Mouse (Mus musculus) midbrain, embryonic 15.5 days (tissue): ENCODE results near the gene Gsto1. TPM values are rescaled to one million over a fixed set of nuclear protein-coding genes. Genes with fewer than 3 reads are reported as not detected.
"Not testable (repeated sequence)": the region's sequence is repeated elsewhere in the genome, so short reads cannot be mapped to it uniquely, and the experiment has no call there.

Experiments
- ATAC-seq: fragments of 200-750 bp; cut with Nextera tagmentation; replicated peaks from 2 replicates; pipeline ENCODE4 v1.8.0; 2017; ENCODE audit warnings: moderate TSS enrichment
- H3K27ac ChIP-seq: fragments of 300-500 bp; sonication (generic); 2 replicates; pipeline ENCODE4 v1.5.1; 2015; ENCODE audit warnings: mild to moderate bottlenecking, inconsistent platforms
- H3K27me3 ChIP-seq: fragments of 300-500 bp; sonication (generic); replicated peaks from 2 replicates; pipeline ENCODE4 v1.6.1; 2015; ENCODE audit warnings: inconsistent platforms
- H3K36me3 ChIP-seq: fragments of 300-500 bp; sonication (generic); replicated peaks from 2 replicates; pipeline ENCODE4 v1.6.1; 2015; ENCODE audit warnings: inconsistent platforms
- H3K4me1 ChIP-seq: fragments of 300-500 bp; sonication (generic); 2 replicates; pipeline ENCODE4 v1.6.1; 2015; ENCODE audit warnings: inconsistent platforms
- H3K4me2 ChIP-seq: fragments of 300-500 bp; sonication (generic); 2 replicates; pipeline ENCODE4 v1.6.1; 2015; ENCODE audit warnings: inconsistent platforms, mild to moderate bottlenecking, moderate library complexity
- H3K4me3 ChIP-seq: fragments of 300-500 bp; sonication (generic); 2 replicates; pipeline ENCODE4 v1.5.1; 2015; ENCODE audit warnings: mild to moderate bottlenecking, inconsistent platforms
- H3K9ac ChIP-seq: fragments of 300-500 bp; sonication (generic); 2 replicates; pipeline ENCODE4 v1.6.1; 2015; ENCODE audit warnings: mild to moderate bottlenecking, inconsistent platforms
- H3K9me3 ChIP-seq: fragments of 300-500 bp; sonication (generic); 2 replicates; pipeline ENCODE4 v1.6.1; 2016; ENCODE audit warnings: inconsistent platforms
- WGBS: fragments of 180-500 bp; shearing (Covaris S2); methylation state at CpG from one replicate; pipeline ENCODE4 v1.1.7; 2015; ENCODE audit warnings: mixed read lengths; 5-methylcytosine and 5-hydroxymethylcytosine counted together
- polyA plus RNA-seq: library from polyadenylated mRNA; unstranded; fragments of >200 nt; fragmentation: Nextera tagmentation; extraction: Ambion mirVana; gene quantifications from 2 replicates; pipeline ENCODE4 v1.2.1, GENCODE M21; 2015

The Gsto1 gene
- polyA plus RNA-seq, 1 experiment from 2014 or later = 136 TPM

DNA sequence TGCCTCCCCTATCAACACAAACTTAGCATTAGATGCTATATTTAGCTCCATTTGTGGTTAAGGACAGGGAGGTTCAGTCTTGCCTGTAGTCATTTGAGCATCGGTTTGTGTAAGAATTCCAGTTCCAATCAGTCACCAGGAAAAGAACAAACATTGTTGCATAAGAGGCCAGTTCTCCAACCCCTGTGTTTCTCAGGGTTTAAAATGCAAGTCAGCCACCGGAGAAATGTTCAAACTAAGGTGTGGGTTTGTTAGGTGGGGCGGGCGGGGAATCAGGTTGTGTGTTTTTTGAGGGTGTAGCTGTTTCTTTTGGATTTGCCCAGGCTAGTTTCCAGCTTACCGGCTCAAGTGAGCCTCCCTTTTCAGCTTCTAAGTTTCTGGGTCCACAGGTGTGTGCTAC lies 20.2 kb upstream of the Gsto1 start:
- Histone ChIP-seq H3K9me3 (no peaks in the 10 kb centered on the region), H3K4me3 (no peak overlapping the region), H3K9ac (no peak overlapping the region), H3K27me3 (0 out of 2 replicates have a peak, but pooled peaks cover 4% of the 10 kb centered on the region), H3K36me3 (no peaks in the 10 kb centered on the region), H3K27ac (no peak overlapping the region), H3K4me2 (no peak overlapping the region), H3K4me1 (0 out of 2 replicates have a peak, but pooled peaks cover 2% of the 10 kb centered on the region)
- WGBS = 91% methylated on average over 5 of the region's 5 CpGs
- no peak for ATAC-seq

GRCm38 (mm10) chr19:47835776-47836175 lies 19.0 kb upstream of the Gsto1 start:
- 82% methylated on average over 7 of the region's 7 CpGs for WGBS
- H3K27ac ChIP-seq = no peak overlapping the region
- 0 out of 2 replicates have a peak, but pooled peaks cover 4% of the 10 kb centered on the region for H3K27me3 ChIP-seq
- H3K9me3 ChIP-seq = no peaks in the 10 kb centered on the region
- no peak overlapping the region for H3K9ac ChIP-seq
- no peak for ATAC-seq
- no peak overlapping the region for H3K4me2 ChIP-seq
- H3K4me1 ChIP-seq = 0 out of 2 replicates have a peak, but pooled peaks cover 2% of the 10 kb centered on the region
- H3K4me3 ChIP-seq = no peak overlapping the region
- no peaks in the 10 kb centered on the region for H3K36me3 ChIP-seq

GRCm38 (mm10) chr19:47836701-47837526 lies 17.9 kb upstream of the Gsto1 start:
- no peaks in the 10 kb centered on the region for H3K9me3 ChIP-seq
- WGBS = 2% methylated on average over 49 of the region's 49 CpGs
- H3K4me3 ChIP-seq = peak overlapping the region; percentile 58
- H3K27me3 ChIP-seq = 0 out of 2 replicates have a peak, but pooled peaks cover 4% of the 10 kb centered on the region
- H3K9ac ChIP-seq = peak overlapping the region; percentile 38
- peak; percentile 95 for ATAC-seq
- H3K36me3 ChIP-seq = no peaks in the 10 kb centered on the region
- no peak overlapping the region for H3K27ac ChIP-seq
- H3K4me2 ChIP-seq = peak overlapping the region; percentile 84
- H3K4me1 ChIP-seq = 0 out of 2 replicates have a peak, but pooled peaks cover 2% of the 10 kb centered on the region

DNA sequence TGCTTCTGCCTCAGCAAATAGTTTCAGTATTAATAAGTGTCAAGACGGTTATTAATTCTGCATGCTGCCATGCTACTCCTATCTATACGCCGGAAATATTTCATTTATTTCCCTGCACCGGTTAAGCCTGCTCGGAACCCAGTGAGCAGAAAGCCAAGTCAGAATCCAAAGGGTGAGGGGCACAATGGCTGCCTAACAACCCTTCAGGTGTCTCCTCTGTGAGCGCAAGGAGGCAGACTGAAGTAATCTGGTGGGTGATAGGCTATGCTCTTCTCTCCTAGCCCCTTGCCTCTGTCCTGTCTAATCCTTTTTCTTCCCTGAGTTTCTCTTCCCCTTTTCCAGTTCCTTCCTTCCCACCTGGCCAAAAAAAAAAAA lies 17.3 kb upstream of the Gsto1 start:
- no peaks in the 10 kb centered on the region for H3K36me3 ChIP-seq
- H3K4me3 ChIP-seq = peak overlapping the region; percentile 58
- ATAC-seq = peak; percentile 71
- H3K27me3 ChIP-seq = 0 out of 2 replicates have a peak, but pooled peaks cover 4% of the 10 kb centered on the region
- no peaks in the 10 kb centered on the region for H3K9me3 ChIP-seq
- H3K4me1 ChIP-seq = 0 out of 2 replicates have a peak, but pooled peaks cover 2% of the 10 kb centered on the region
- under 1% methylated on average over 6 of the region's 6 CpGs for WGBS
- peak overlapping the region; percentile 38 for H3K9ac ChIP-seq
- H3K27ac ChIP-seq = no peak overlapping the region
- peak overlapping the region; percentile 84 for H3K4me2 ChIP-seq

DNA sequence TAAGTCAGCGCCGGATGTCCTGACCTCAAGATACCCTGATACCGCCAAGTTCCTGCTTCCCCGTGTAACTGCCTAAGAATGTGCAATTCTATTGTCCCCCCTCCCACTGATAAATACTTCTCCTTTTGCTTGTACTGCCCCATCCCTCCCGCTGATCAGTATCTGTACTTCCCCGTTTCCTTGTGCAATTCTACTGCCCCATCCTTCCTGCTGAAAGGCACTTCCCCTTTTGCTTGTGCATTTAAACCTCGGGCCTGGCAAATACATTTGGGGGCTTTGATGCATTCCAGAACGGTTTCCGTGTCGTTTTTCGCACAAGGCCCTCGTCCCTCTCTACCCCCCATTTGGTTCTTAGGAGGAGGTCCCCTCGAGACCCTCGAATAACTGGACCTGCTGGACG lies 13.5 kb upstream of the Gsto1 start:
- not testable (repeated sequence) for H3K36me3 ChIP-seq, H3K4me2 ChIP-seq, H3K9ac ChIP-seq, H3K4me1 ChIP-seq, H3K27ac ChIP-seq, H3K4me3 ChIP-seq, H3K27me3 ChIP-seq, ATAC-seq, H3K9me3 ChIP-seq
- WGBS = 86% methylated on average over 15 of the region's 15 CpGs

DNA sequence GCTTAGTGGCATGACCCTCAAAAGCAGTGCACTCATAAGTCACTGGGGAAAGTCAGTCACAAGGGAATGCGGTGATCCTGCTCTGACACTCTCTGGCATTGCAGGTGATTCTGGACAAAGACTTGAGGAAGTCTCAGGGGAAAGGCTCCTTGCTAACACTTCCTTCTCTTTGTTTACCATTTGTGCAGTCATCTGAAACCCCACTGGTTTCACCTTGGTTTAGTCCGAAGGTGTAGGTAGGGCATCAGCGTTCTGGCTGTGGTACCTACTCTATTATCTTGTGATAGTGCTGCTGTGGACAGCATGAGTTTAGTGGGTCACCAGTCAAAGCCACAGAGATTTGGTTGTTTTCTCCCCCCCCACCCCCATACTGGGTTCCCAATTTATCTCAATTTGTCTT lies 5.0 kb upstream of the Gsto1 start:
- Histone ChIP-seq H3K27ac (no peak overlapping the region), H3K27me3 (no peaks in the 10 kb centered on the region), H3K4me3 (no peak overlapping the region), H3K9ac (no peak overlapping the region), H3K36me3 (no peaks in the 10 kb centered on the region), H3K4me1 (peaks cover 10% of the 10 kb centered on the region; the same call in 1 of the 2 replicates), H3K9me3 (no peaks in the 10 kb centered on the region), H3K4me2 (no peak overlapping the region)
- 81% methylated on average over 3 of the region's 3 CpGs for WGBS
- ATAC-seq = no peak

- not testable (repeated sequence) for H3K27me3 ChIP-seq, H3K4me2 ChIP-seq, H3K9ac ChIP-seq, H3K9me3 ChIP-seq, H3K4me3 ChIP-seq, H3K27ac ChIP-seq, H3K36me3 ChIP-seq, ATAC-seq
- 87% methylated on average over 3 of the region's 3 CpGs for WGBS
- peaks cover 22% of the 10 kb centered on the region for H3K4me1 ChIP-seq
Observed at GRCm38 (mm10) chr19:47852131-47852530, 2.6 kb upstream of the Gsto1 start.

GRCm38 (mm10) chr19:47853053-47853452 lies 1.7 kb upstream of the Gsto1 start:
- H3K36me3 ChIP-seq = no peaks in the 10 kb centered on the region
- WGBS = 90% methylated on average over 3 of the region's 3 CpGs
- ATAC-seq = no peak

DNA sequence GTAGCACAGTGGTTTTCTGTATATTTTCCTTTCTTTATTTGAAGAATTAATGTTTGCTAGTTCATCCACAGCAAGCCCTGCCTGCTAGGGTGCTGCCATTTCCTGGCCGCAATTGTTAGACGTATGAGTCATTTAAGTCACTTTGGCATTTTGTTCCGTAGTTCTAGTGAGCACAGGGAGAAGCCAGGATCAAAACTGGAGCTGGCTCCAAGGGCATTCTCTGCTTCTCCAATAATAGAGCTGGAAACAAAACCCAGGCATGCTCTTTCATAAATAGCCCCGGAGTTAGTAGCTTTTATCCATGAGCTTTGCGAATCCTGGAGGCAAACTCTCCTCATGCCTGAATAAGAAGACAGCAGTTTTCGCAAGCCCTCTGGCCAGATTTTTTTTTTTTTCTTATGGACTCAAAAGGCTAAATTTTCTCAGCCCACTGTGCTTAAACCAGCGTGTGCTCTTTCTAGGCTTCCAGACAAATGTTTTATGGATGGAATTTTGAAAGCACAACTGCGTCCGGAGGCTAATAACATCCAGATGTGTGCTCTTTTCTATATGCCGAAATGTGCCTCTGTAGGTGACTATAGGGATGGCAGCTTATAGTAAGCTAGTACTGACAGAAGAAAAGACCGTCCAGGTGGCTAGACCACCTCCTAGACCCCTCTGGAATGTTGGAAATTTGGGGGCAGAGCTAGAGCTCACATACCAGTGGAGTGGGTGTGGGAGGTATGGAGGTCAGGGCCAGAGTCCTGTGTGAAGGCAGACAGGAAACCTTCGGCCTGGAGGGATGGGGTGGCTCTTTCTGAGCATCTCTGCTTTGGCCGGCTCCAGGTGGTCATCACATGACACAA lies 597 bp upstream of the Gsto1 start:
- Histone ChIP-seq H3K4me2 (peak overlapping the region; percentile 87), H3K9me3 (no peaks in the 10 kb centered on the region), H3K9ac (peak overlapping the region; percentile 64), H3K36me3 (no peaks in the 10 kb centered on the region), H3K27me3 (no peaks in the 10 kb centered on the region), H3K4me1 (peaks cover 22% of the 10 kb centered on the region), H3K27ac (peak overlapping the region; percentile 70), H3K4me3 (peak overlapping the region; percentile 61)
- ATAC-seq = peak; percentile 84
- WGBS = 17% methylated on average over 13 of the region's 13 CpGs

More at GRCm38 (mm10) chr19:47853053-47853452, 1.7 kb upstream of the Gsto1 start:
- Histone ChIP-seq H3K4me1 (peaks cover 22% of the 10 kb centered on the region), H3K4me3 (no peak overlapping the region), H3K4me2 (no peak overlapping the region), H3K27me3 (no peaks in the 10 kb centered on the region), H3K9me3 (no peaks in the 10 kb centered on the region), H3K27ac (no peak overlapping the region), H3K9ac (no peak overlapping the region)

- ATAC-seq = no peak
- no peak overlapping the region for H3K27ac ChIP-seq
Observed at GRCm38 (mm10) chr19:47857957-47858942, 3.5 kb downstream of the Gsto1 start.

GRCm38 (mm10) chr19:47859180-47859579 lies 4.4 kb downstream of the Gsto1 start:
- H3K4me1 ChIP-seq = peaks cover 16% of the 10 kb centered on the region
- no peak overlapping the region for H3K9ac ChIP-seq
- H3K4me3 ChIP-seq = no peak overlapping the region
- H3K4me2 ChIP-seq = no peak overlapping the region
- no peaks in the 10 kb centered on the region for H3K27me3 ChIP-seq
- peaks cover 6% of the 10 kb centered on the region; the same call in 1 of the 2 replicates for H3K36me3 ChIP-seq
- no peak overlapping the region for H3K27ac ChIP-seq
- 93% methylated on average over 8 of the region's 8 CpGs for WGBS
- H3K9me3 ChIP-seq = no peaks in the 10 kb centered on the region
- ATAC-seq = no peak

More at GRCm38 (mm10) chr19:47857957-47858942, 3.5 kb downstream of the Gsto1 start:
- Histone ChIP-seq H3K9ac (no peak overlapping the region), H3K4me1 (peaks cover 22% of the 10 kb centered on the region), H3K36me3 (peaks cover 4% of the 10 kb centered on the region; the same call in 1 of the 2 replicates), H3K4me3 (no peak overlapping the region), H3K27me3 (no peaks in the 10 kb centered on the region), H3K9me3 (no peaks in the 10 kb centered on the region), H3K4me2 (no peak overlapping the region)
- WGBS = 73% methylated on average over 18 of the region's 18 CpGs
